Mouse (Mus musculus): ENCODE results near the gene Fem1a.
"Not testable (repeated sequence)": the region's sequence is repeated elsewhere in the genome, so short reads cannot be mapped to it uniquely, and the experiment has no call there.

Gene Fem1a

DNA sequence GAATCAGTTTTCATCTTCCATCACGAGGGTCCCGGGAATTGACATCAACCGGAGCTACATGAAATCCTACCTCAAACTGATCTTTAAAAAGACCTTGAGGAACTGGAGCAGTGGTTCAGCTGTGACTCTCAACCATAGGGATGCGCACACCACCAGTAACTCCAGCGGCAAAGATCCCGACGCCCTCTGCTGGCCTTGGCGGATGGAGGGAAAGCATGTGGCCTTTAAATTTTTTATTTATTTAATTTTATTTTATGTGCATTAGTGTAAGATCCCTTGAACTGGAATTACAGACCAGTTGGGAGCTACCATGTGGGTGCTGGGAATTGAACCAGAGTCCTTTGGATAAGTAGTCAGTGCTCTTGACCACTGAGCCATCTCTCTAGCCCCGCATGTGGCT lies 1.2 kb upstream of the Fem1a start:
- DNase-seq (ENCODE audit: low spot score in 2 of 2) = peak; percentile 44 to 55

DNA sequence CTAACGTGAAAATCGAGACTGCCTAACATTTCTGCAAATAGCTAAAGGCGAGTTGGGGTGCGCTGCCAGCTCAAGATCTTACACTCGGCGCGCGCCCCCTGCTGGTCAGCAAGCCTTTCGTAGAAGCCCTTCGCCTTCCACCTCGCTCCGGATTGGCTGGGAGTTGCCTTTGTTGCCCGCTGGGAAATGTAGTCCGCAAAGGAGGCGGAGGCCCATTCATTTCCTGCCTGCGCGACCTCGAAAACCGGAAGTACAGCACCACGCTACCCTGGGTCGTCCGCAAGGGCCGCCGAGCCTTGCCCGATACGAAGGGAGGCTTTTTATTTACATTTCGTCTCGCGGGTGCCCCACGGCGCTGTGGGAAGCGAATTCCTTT lies 759 bp upstream of the Fem1a start:
- DNase-seq (ENCODE audit: low spot score in 2 of 2) = peak; percentile 96 to 100

DNA sequence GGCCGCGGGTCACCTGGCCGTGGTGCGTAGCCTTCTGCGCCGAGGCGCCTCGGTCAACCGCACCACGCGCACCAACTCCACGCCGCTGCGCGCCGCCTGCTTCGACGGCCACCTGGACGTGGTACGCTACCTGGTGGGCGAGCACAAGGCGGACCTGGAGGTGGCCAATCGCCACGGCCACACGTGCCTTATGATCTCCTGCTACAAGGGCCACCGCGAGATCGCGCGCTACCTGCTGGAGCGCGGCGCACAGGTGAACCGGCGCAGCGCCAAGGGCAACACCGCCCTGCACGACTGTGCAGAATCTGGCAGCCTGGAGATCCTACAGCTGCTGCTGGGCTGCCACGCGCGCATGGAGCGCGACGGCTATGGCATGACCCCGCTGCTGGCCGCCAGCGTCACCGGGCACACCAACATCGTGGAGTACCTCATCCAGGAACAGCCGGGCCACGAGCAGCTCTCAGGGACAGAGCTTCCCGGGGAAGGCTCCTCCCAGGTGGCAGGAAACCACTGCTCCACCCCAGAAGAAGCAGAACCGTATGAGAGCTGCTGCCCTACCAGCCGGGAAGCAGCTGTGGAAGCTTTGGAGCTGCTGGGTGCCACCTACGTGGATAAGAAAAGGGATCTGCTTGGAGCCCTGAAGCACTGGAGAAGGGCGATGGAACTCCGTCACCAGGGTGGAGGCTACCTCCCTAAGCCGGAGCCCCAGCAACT lies 728 bp downstream of the Fem1a start:
- DNase-seq (ENCODE audit: low spot score in 2 of 2) = no peak

DNA sequence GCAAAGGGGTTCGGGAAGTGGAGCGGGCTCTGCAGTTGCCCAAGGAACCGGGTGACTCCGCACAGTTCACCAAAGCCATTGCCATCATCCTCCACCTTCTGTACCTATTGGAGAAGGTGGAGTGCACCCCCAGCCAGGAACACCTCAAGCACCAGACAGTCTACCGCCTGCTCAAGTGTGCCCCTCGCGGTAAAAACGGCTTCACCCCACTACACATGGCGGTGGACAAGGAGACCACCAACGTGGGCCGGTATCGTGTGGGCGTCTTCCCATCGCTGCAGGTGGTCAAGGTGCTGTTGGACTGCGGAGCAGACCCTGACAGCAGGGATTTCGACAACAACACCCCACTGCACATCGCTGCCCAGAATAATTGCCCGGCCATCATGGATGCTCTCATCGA lies 1.7 kb downstream of the Fem1a start:
- not testable (repeated sequence) for DNase-seq (ENCODE audit: low spot score in 2 of 2)

DNA sequence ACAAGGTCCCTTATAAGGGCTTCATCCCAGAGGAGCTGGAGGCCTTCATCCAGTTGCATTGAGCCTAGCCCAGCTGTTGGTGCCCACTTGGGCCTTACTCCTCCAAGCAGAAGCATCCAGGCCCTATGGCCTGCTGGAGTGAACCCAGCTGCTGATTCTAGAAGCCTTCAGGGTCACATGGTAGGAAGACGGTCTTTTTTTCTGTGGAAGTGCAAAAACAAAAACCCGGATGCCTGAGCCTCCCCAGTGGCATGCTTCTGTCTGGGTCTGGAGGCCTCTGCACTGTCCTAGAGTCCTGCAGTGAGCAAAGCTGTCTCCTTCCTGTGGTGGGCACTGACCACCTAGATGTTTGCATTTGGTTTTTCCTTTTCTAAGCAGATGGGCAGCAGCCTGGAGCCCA lies 2.2 kb downstream of the Fem1a start:
- DNase-seq (ENCODE audit: low spot score in 2 of 2) = not testable (repeated sequence)

DNA sequence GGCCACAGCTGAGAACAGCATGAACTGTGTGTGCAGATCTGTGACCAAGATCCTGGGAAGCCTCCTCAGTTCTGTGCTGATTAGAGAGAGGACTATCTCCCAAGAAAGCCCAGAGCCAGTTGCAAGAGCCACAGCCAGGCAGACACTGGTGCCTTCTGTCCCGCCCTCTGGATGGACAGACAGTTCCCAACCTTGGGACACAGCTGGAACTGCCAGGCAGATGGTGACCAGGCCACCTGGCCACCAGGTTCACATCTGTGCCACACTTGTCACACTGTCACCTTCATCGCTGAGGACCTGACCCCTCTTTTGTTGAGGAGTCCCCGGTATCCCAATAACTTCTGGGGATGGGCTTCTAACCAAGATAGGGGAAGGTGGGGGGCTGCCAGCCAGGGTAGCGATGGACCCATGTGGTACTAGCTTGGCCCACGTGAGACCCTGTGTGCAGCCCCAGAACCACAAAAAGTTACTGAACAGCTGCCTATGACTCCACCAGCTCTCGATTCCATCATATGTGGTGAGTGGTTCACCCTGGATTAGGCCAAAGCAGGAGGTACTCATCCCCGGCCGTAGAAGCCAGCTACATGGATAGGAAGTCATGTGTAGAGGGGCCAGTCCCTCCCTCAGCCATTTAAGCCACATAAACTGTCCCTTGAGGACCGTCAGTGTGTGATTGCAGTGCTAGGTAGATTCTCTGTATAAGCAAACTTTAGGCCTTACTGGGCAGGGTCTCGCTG lies 2.9 kb downstream of the Fem1a start:
- no peak for DNase-seq (ENCODE audit: low spot score in 2 of 2)

DNA sequence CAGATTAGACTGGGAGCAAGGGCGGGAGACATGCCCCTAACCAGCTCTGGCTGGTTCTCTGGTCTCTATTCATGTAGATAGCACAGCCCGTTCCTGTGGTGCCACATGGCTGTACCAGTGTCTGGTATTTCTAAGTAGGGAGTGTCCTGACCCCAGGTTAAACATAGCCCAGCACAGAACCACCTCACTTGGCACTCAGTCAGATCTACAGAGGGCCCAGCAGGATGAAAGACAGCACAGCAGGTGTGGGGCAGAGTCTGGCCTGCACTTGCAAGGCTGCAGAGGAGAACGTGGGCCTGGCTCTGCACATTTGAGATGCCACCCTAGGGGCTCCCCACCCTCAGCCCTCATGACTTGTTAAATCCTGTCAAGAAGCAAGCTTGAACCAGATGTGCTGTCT lies 4.6 kb downstream of the Fem1a start:
- no peak for DNase-seq (ENCODE audit: low spot score in 2 of 2)

DNA sequence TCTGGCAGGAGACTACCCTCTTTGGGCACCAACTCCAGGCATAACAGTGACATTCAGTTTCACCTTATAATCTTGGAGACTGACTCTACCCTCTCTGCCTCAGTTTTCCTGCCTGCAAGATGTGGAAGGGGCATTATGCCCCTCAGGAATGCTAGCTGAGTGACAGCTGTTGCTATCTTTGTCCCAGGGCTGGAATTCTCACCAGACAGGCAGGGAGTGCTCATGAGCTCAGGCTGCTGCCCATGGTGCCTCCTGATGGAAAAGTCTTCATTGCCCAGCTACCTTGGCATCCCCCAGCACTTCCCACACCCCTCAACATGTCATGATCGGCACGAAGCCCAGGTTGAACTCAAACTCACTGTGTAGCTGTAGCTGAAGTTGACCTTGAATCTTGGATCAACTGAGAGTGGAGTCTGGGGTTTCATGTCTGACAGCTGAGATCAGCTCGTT lies 6.1 kb downstream of the Fem1a start:
- no peak for DNase-seq (ENCODE audit: low spot score in 2 of 2)

DNA sequence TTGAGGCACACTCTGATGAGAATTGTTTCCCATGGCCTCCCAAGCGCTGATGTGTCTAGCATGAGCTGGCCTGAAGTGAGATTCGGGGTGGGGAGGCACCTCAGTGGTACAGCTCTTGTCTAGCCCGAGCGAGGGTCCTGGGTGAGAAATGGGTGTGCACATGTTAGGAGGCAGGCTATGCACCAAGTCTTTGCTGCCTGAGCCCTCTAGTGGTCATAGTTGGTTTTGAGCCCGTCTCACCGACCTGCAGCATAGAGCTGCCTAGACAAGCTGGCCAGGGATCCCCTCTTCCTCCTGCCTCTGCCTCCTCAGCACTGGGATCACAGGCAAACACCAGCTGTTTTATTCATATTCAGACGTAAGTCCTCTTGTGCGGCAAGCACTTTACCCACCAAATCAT lies 7.4 kb downstream of the Fem1a start:
- DNase-seq (ENCODE audit: low spot score in 2 of 2) = peak; percentile 67 to 84

DNA sequence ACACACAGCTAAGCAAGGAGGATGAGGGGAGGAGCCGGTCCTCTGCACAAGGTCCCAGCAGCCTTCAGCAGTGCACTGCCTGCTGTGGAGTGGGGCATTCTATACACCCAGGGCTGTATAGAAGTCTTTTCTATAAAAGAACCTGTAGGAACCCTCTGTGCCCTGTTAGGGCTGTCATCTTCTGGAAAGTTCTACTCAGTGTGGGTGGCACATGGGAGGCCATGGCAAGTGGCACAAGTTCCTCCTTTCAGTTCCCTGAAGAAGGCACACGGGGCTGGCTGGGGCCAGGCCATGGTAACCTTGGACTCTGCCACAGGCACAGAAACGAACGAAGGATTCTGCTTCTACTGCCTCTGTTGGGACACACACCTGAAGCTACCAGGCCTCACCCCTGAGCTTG lies 8.4 kb downstream of the Fem1a start:
- no peak for DNase-seq (ENCODE audit: low spot score in 2 of 2)

DNA sequence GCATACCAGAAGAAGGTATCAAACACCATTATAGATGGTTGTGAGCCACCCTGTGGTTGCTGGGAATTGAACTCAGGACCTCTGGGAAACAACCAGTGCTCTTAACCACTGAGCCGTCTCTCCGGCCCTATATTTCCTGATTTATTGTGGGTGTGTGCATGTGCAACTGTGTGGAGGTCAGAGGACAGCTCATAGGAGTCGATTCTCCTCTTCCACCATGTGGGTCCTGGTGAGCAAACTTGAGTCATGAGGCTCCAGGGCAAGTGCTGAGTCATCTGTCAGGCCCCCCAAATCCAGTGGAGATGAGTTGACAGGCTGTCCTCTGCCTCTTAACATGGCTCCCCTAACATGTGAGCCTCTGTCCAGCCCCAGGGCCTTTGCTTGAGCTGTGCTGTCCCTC lies 9.3 kb downstream of the Fem1a start:
- DNase-seq (ENCODE audit: low spot score in 2 of 2) = no peak

DNA sequence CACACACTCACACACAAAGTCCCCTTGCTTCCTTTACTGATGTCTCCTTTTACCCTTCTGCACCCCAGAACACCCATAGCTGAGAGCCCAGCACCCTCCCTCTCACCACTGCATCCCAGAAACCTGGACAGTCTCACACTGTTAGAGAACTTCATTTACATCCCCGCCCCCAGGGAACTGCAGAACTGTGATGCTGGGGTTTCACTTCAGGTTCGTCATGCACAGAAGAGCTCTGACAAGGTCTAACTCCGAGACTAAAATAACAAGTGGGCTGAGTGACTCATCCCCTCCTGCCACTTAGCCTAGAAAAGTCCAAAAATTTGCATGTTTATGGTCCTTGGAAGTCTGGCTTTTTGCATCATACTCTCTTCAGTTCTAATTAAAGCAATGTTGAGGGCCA lies 9.7 kb downstream of the Fem1a start:
- no peak for DNase-seq (ENCODE audit: low spot score in 2 of 2)

DNA sequence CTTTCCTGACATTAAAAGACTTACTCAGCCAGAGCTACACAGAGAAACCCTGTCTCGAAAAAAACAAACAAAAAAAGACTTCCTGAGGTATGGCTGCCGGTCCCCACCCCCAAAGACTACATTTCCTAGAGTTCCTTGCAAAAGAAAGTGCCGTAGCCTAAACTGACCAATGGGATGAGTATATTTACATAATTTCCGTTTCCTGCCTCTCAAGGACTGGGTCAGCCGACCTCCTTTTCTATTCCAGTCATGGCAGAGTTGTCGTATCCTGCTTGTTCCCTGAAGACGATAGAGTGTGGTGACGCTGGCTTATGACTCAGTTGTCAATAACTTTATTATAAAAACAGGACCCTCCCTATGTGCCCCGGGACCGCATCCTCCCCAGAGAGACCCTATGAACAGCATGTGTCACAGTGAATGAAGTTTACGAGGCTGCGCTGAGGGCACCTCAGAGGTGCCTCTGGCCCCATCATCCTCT lies 12.6 kb downstream of the Fem1a start:
- peak; percentile 57 to 63 for DNase-seq (ENCODE audit: low spot score in 2 of 2)

DNA sequence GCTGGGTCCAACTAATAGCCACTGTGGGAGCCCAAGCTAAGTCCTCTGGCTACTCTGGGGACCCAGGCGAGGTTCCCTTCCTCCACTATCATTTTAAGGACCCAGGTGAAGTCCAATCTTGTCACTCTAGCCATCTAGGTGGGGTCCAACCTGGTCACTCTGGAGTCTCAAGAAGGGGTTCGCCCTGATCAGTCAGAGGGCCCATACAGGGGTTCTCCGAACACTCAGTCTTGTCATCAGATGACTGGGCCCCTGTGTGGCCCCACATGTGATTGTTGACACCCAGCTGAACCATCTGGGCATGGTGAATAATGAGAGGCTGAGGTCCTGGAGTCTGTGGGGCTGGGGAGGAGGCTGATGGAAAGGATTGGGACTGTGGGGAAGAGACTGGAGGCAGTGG lies 13.1 kb downstream of the Fem1a start:
- DNase-seq (ENCODE audit: low spot score in 2 of 2) = no peak

DNA sequence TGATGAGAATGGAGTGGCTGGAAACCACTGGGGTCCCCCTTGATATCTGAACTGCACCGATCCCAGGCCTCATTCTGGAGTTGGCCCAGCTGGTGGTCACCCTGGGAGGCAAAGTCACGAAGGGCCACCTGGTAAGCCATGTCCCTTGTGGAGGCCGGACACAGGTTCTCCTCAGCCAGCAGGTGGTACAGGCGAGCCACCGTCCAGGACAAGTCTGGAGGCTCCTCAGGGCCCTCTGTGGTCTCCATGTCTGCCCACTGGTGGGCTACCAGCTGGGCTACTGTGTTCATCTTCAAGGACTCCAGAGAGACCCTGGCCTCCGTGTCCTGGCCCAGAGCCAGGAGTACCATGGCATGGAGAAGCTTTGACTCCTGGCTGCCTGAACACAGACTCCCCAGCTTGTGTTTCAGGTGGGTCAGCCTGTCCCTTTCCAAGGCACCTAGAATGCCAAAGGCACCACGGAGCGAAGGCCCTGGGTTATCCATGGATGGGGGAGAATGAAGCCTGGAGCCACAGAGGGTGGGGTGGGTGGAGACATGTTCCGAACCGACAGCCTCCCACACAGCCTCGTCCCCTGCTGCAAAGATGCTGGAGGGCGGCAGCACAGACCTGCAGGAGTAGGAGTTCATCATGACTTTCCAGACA lies 15.1 kb downstream of the Fem1a start:
- no peak for DNase-seq (ENCODE audit: low spot score in 2 of 2)

DNA sequence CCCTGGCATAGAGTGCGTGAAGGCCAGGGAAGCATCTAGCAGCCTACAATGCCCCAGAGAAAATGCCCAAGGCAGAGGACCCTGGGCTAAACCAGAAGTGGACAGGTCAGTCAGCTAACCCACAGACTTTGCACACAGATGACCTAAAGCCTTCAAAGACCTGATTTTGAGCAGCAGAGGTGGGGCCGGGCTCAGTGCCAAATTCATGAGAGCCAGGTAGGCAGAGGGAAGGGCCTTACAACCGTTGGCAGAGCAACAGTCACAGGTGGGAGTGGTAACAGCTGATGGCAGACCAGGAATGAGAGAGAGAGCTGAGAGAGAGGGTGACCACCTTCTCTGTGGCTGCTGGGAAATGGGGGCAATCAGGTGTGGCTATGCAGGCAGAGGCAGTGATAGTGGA lies 16.0 kb downstream of the Fem1a start:
- DNase-seq (ENCODE audit: low spot score in 2 of 2) = no peak

DNA sequence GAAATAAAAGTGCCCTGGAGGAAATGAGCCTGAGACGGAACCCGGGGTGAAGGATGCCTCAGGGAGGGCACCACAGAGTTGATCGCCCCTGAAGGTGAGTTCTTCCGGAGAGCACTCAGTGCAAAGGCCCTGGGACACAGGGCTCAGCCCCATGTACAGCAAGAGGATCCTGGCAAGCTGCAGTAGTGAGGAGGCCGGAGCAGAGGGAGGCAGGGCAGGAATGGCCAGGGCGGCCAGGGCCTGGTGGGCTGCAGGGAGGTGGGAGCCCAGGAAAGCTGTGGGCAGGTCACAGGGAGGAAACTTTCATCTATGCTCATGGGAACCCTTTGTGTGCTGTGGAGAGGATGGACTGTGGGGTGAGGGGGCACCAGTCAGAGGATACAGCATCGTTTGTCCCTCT lies 16.9 kb downstream of the Fem1a start:
- no peak for DNase-seq (ENCODE audit: low spot score in 2 of 2)

DNA sequence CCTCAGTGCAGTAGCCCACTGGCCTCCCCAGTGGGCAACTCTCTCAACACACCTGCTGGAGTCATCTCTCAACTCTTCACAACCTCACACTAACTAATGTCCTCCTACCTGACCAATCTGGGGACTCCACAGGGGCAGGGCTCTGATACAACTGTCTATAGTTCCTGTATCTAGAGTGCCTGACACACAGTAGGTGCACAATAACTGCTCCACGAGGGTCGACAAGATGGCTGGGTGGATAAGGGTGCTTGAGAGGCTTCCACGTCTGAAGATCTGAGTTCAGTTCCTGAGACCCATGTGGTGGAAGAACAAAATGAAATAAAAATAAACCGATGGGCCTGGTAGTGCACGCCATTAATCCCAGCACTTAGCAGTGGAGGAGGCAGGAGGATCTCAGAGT lies 17.4 kb downstream of the Fem1a start:
- DNase-seq (ENCODE audit: low spot score in 2 of 2) = no peak

DNA sequence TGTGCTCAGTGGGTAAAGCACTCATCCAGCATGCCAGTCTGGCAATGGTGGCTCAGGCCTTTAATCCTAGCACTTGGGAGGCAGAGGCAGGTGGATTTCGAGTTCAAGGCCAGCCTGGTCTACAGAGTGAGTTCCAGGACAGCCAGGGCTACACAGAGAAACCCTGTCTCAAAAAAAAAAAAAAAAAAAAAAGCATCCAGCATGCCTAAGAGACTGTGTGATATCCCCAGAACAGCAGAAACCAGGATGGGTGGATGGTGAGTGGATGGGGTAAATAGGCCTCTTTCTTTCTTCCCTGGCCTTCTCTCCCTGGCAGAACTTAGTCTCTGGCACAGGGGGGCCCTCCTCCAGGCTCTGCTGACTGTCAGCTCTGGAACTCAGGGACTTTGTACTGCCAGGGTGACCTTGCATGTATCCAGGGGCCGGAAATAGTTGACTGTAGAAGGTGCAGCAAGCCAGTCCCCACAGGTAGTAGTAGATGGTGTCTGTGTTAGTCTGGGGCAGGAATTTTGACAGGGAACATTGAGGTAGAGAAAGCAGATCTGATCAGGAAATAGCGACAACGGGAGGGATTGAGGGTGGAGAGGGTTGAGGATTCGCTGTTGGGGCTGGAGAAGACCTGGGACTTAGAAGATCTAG lies 19.4 kb downstream of the Fem1a start:
- DNase-seq (ENCODE audit: low spot score in 2 of 2) = no peak

DNA sequence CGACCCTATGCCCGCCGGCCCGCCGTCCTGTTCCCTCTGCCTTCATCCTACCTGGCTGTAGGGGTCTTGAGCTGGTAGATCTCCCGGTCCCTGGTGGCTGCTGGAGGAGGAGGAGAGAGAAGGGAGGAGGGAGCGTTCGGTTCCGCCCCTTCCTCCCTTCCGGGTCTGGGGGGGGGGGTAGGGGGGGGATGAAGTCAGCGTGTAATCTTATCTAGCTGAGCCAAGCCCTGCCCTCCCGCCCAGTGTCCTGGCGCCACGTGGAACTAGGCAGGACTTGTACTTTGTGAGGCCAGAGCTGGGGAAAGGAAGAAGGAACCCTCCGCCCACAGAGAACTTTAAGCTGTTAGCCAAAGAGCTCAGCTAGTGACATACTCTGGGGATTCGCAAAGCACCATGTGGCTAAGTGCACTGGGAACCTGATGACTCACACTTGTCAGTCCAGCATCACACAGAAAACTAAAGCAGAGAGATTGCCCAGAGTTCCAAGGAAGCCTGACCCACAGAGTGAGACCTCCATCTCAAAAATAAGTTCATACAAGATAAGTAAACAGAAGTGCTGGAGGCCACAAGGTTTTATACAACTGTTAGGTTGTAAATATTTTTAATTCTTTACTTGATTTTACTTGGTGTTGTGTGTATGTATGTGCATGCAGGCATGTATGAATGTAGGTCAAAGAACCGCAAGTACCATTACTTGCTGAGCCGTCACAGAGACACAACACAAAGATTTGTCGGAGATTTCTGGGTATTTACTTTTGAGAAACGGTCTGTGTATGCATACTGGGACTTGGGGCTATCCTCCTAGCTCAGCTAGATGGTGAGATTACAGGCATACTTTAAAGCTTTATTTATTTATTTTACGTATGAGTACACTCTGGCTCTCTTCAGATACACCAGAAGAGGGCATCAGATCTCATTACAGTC lies 20.3 kb downstream of the Fem1a start, which contains the start of gene Ticam1:
Gene Ticam1 (minus strand): TSS at position 144 of the 924 bp plus-strand sequence.
- peak; percentile 57 to 64 for DNase-seq (ENCODE audit: low spot score in 2 of 2)

DNA sequence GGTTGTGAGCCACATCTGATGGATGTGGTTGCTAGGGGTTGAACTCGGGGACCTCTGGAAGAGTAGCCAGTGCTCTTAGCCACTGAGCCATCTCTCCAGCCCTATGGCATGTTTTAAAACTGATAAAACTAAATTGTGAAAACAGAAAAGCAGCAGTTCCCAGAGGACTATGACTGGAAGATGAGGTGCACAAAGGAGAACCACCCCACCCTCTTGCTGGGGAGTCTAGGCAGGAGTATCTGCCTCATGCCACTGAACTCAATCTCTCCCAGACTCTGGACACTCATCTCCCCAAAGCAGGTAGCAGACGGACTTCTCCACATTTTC lies 20.9 kb downstream of the Fem1a start:
- no peak for DNase-seq (ENCODE audit: low spot score in 2 of 2)
